Mouse (Mus musculus) kidney, adult 2 months (tissue): ENCODE results near the gene Cpt1a.

Source experiments
- CTCF ChIP-seq: fragments of 200-500 bp; conservative IDR thresholded peaks from 2 replicates; pipeline ENCODE4 v1.5.1; 2011; ENCODE audit warnings: low read depth, mild to moderate bottlenecking, control low read depth, low read length, moderate library complexity, mixed read lengths; ENCODE audit not compliant: insufficient read depth, insufficient read length
- POLR2A ChIP-seq: fragments of 200-500 bp; IDR thresholded peaks from one replicate; pipeline ENCODE4 v1.6.1; 2011; ENCODE audit warnings: low read depth, low read length, control low read depth

DNA sequence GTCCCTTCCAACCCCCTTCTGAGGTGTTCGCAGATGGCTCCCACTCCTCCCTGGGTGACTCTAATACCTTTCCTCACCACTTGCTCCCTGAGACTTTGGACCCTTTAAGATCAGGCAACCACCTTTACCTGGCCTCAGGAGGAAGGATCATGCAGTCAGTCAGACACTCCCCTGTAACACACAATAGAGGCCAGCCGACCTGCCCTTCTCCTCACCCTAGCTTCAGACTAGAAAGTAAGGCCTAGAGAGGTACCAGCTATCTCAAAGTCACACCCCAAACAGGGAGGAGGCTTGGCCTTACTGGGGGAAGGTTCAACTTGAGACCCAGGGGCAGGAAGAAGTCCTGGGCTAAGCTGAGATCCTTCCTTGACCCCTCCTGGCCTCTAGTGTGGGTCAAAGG lies 102.1 kb downstream of the Cpt1a start:
- TF ChIP-seq CTCF (no peak), POLR2A (no peak)
